Mouse (Mus musculus): Measurements from ENCODE around the gene Dand5.

GRCm38 (mm10) chr8:84810896-84811295 is 11.7 kb downstream of the Dand5 start:
- TF ChIP-seq CTCF (IDR thresholded peaks at IDR 0.05; ENCODE audit: low read depth, low read length) (peak; percentile 77), POLR2A (IDR thresholded peaks at IDR 0.05; ENCODE audit: extremely low read depth, insufficient read depth, low read length) (no peak)

Measured in liver, adult 2 months (tissue).